Mouse (Mus musculus) embryo, embryonic 10.5 days (tissue): ENCODE data around the gene Pdzd2.

Source experiments
- DNase-seq: peaks from one replicate; pipeline ENCODE4 v3.0.0-alpha.2; 2015; ENCODE audit warnings: low spot score

The Pdzd2 gene

GRCm38 (mm10) chr15:12431684-12432083 lies 308.0 kb downstream of the Pdzd2 start:
- no peak for DNase-seq

GRCm38 (mm10) chr15:12431188-12431587 lies 308.5 kb downstream of the Pdzd2 start:
- no peak for DNase-seq

- DNase-seq: peak; percentile 36
Observed at GRCm38 (mm10) chr15:12430670-12431069, 309.1 kb downstream of the Pdzd2 start.

- no peak for DNase-seq
Observed at GRCm38 (mm10) chr15:12429572-12430431, 309.9 kb downstream of the Pdzd2 start.

GRCm38 (mm10) chr15:12427818-12428217 lies 311.9 kb downstream of the Pdzd2 start:
- no peak for DNase-seq

GRCm38 (mm10) chr15:12426342-12426741 lies 313.4 kb downstream of the Pdzd2 start:
- DNase-seq: no peak

GRCm38 (mm10) chr15:12425049-12425627 lies 314.6 kb downstream of the Pdzd2 start:
- no peak for DNase-seq

GRCm38 (mm10) chr15:12424187-12424586 lies 315.5 kb downstream of the Pdzd2 start:
- DNase-seq: no peak

- no peak for DNase-seq
Observed at GRCm38 (mm10) chr15:12420915-12421314, 318.8 kb downstream of the Pdzd2 start.

GRCm38 (mm10) chr15:12420376-12420775 lies 319.3 kb downstream of the Pdzd2 start:
- no peak for DNase-seq

- no peak for DNase-seq
Observed at GRCm38 (mm10) chr15:12419446-12419845, 320.3 kb downstream of the Pdzd2 start.

- no peak for DNase-seq
Observed at GRCm38 (mm10) chr15:12415536-12416200, 324.1 kb downstream of the Pdzd2 start.

GRCm38 (mm10) chr15:12414696-12415095 lies 325.0 kb downstream of the Pdzd2 start:
- no peak for DNase-seq

GRCm38 (mm10) chr15:12408205-12408604 lies 331.5 kb downstream of the Pdzd2 start:
- no peak for DNase-seq

- DNase-seq: no peak
Observed at GRCm38 (mm10) chr15:12405592-12405991, 334.1 kb downstream of the Pdzd2 start.

- DNase-seq: no peak
Observed at GRCm38 (mm10) chr15:12397032-12397431, 342.7 kb downstream of the Pdzd2 start.

- no peak for DNase-seq
Observed at GRCm38 (mm10) chr15:12394758-12395157, 345.0 kb downstream of the Pdzd2 start.

- no peak for DNase-seq
Observed at GRCm38 (mm10) chr15:12388726-12389489, 350.8 kb downstream of the Pdzd2 start.

- DNase-seq: no peak
Observed at GRCm38 (mm10) chr15:12384679-12385078, 355.0 kb downstream of the Pdzd2 start.

- peak; percentile 64 for DNase-seq
Observed at GRCm38 (mm10) chr15:12380548-12380947, 359.2 kb downstream of the Pdzd2 start.

GRCm38 (mm10) chr15:12380057-12380456 lies 359.7 kb downstream of the Pdzd2 start:
- DNase-seq: no peak

- DNase-seq: no peak
Observed at GRCm38 (mm10) chr15:12377800-12378199, 361.9 kb downstream of the Pdzd2 start.
